Mouse (Mus musculus): Measurements from ENCODE around the gene Gm16442. TPM values are rescaled to one million over a fixed set of nuclear protein-coding genes. Genes with fewer than 3 reads are reported as not detected.

The Gm16442 gene
- not detected in 2 replicates for polyA plus RNA-seq (2015; fragmentation: Nextera tagmentation; extraction: Ambion mirVana)

GRCm38 (mm10) chr7:20122479-20122878, at the start of gene Gm16442:
Gene Gm16442 (minus strand): TSS chr7:20122579.

DNA sequence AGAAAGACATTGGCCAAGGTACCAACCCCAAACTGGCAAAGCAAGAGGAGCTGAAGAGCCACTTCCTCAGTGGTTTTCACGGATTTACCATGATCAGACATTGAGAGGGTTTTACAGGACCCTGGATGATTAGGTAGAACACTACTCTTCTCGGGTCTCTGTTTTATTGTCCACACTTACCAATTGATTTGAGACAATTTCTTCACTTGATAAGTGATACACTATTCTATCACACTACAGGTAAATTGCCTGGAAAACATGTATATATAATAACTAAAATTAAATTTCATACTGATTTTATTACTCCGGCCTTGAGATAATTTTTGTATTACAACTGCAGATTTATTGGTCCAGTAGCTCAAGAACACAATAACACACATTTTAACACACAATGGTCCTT, 45.9 kb upstream of the Gm16442 start, which contains the start of gene Vmn1r94:
Gene Vmn1r94, minus strand, starts transcription at position 101 of the 400 bp plus-strand sequence.

GRCm38 (mm10) chr7:20138988-20139387, 16.6 kb upstream of the Gm16442 start, which contains the start of gene Vmn1r93:
Gene Vmn1r93 (minus strand): TSS chr7:20139088.

GRCm38 (mm10) chr7:20099380-20099779, 23.0 kb downstream of the Gm16442 start, which contains the start of gene Vmn1r91:
Gene Vmn1r91 (plus strand): TSS chr7:20099680.

Other genes starting within 250 kb of the Gm16442 start
- gene Ceacam19, start 234.6 kb downstream of the Gm16442 start, polyA plus RNA-seq (2015; fragmentation: Nextera tagmentation; extraction: Ambion mirVana), result 3.4 and 4.0 TPM in 2 replicates
- gene Pvr, start 201.4 kb downstream of the Gm16442 start, polyA plus RNA-seq (2015; fragmentation: Nextera tagmentation; extraction: Ambion mirVana), result 13.9 and 14.1 TPM in 2 replicates
- gene Igsf23, start 171.8 kb downstream of the Gm16442 start, polyA plus RNA-seq (2015; fragmentation: Nextera tagmentation; extraction: Ambion mirVana), result 0.13 and 0.16 TPM in 2 replicates
- not detected in 2 replicates for gene Ceacam20, start 157.2 kb downstream of the Gm16442 start, polyA plus RNA-seq (2015; fragmentation: Nextera tagmentation; extraction: Ambion mirVana)
- gene Nlrp9b, start 131.1 kb downstream of the Gm16442 start, polyA plus RNA-seq (2015; fragmentation: Nextera tagmentation; extraction: Ambion mirVana), result not detected in 2 replicates
- not detected in 2 replicates for gene Vmn1r91, start 22.9 kb downstream of the Gm16442 start, polyA plus RNA-seq (2015; fragmentation: Nextera tagmentation; extraction: Ambion mirVana)
- not detected in 2 replicates for gene Vmn1r93, start 16.5 kb upstream of the Gm16442 start, polyA plus RNA-seq (2015; fragmentation: Nextera tagmentation; extraction: Ambion mirVana)
- gene Vmn1r94, start 45.8 kb upstream of the Gm16442 start, polyA plus RNA-seq (2015; fragmentation: Nextera tagmentation; extraction: Ambion mirVana), result not detected in 2 replicates
- not detected in 2 replicates for gene Vmn1r95, start 71.1 kb upstream of the Gm16442 start, polyA plus RNA-seq (2015; fragmentation: Nextera tagmentation; extraction: Ambion mirVana)
- not detected in 2 replicates for gene Gm6164, start 83.0 kb upstream of the Gm16442 start, polyA plus RNA-seq (2015; fragmentation: Nextera tagmentation; extraction: Ambion mirVana)
- gene Gm4498, start 111.2 kb upstream of the Gm16442 start, polyA plus RNA-seq (2015; fragmentation: Nextera tagmentation; extraction: Ambion mirVana), result not detected in 2 replicates
- not detected in 2 replicates for gene Gm5890, start 140.3 kb upstream of the Gm16442 start, polyA plus RNA-seq (2015; fragmentation: Nextera tagmentation; extraction: Ambion mirVana)
- not detected in 2 replicates for gene Gm4133, start 211.5 kb upstream of the Gm16442 start, polyA plus RNA-seq (2015; fragmentation: Nextera tagmentation; extraction: Ambion mirVana)

Data from urinary bladder, postnatal 0 days (tissue).